Mouse (Mus musculus) right cerebral cortex, adult 2 months (tissue): ENCODE results near the gene Actr2.
"Not testable (repeated sequence)": the region's sequence is repeated elsewhere in the genome, so short reads cannot be mapped to it uniquely, and the experiment has no call there.

Experiments
- DNase-seq, 2 experiments: peaks; one replicate each; pipeline ENCODE4 v3.0.0; 2021 to 2022; ENCODE audit warnings: low spot score in 2 of 2

The Actr2 gene

DNA sequence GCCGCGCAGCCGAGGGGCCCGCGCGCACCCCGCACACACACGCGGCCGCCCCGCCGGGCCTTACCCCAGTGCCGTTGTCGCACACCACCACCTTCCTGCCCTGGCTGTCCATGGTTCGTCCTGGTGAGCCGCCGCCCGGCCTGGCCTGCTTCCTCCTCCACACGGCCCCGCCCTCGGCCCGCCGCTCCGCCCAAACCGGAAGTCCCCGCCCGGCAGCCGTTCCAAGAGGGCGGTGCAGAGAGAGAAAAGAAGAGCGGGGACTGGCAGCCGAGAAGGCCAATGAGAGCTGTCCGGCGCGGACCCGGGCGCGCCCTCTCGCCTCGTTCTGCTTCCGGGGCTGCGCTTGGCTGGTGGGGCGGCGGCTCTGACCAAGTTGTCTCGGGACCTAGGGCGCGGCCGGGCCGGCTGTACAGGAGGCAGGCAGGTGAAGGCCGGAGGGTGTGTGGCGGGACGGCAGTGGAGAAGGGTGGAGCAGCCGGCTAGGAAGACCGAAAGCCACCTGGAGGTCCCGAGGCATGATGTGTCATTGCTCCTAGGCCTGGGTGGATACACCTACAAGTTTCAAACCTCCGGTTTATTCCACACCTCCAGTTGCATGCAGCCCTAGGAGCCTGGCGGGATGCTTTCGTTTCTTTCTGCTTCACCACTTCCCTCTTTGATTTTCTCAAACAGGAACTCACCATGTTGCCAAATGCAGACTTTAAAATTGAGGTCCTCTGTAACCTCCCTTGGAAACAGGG is at the start of gene Actr2:
Gene Actr2 (minus strand): TSS at position 173 of the 740 bp plus-strand sequence.
- peak; percentile 95 to 96 for DNase-seq

DNA sequence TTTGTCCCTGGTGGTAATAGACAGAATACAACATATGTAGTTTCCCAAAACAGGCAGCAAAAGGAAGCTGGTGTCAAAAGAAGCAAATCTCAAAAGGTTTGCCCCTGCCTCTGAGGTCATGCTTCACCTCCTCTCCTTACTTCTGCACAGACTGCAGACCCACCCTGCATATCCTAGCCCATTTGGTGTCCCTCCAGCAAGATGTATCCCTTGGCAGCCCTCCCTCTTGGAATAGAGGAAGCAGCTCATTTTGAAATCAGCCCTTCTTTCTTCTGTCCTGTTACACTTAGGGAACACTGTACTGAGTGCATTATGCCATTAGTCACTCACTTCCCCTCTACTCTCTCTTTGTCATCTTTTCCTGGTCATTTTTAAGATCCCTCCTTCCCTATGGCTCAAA is 46.2 kb upstream of the Actr2 start:
- DNase-seq: no peak

DNA sequence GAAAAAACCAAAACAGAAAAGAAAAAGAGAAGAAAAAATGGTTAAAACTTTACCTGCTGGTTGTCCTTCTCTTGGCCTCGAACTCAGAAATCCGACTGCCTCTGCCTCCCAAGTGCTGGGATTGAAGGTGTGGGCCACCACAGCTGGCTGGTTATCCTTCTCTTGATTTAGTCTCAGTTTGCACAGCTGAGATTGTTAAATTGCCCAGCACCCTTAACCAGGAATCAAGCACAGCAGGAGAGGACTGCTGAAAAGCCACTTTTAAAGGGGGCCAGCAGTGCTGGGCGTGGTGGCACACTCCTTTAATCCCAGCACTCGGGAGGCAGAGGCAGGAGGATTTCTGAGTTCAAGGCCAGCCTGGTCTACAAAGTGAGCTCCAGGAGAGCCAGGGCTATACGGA is 40.8 kb upstream of the Actr2 start:
- not testable (repeated sequence) for DNase-seq

DNA sequence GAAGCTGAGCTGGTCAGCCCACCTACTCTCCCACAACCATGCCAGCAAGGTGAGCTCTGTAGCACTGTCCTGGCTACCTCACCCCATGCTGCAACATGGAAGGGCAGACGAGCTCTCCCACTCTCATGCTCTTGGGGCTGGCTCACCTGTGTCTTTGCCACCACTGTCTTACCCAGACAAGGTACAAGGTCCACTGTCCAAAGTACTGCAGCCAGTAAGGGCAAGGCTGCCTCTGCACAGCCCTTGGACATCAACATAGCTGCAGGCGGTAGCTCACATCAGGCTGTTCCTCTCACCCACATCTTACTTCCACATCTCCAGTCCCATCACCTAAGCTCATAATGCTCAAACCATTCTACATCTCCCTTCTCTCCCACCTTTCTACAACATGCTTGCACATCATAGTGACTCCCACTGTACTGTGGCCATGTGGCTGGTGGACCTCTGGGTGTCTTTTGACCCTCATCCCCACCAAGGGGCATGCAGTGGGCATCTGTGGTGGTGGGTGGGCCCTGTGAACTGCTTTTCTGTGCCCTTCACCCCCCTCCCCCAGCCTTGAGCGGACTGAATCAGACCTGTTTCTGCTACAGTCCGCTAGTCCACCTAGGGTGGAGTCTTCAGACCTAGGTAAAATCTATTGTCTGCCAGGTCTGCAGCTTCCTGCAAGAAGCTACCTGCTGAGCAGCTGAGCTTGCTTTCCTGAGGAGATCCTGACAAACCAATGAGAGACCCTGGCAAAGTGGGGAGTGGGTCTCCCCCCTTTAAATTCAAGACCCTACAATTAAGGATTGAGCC is 39.6 kb upstream of the Actr2 start:
- no peak for DNase-seq

DNA sequence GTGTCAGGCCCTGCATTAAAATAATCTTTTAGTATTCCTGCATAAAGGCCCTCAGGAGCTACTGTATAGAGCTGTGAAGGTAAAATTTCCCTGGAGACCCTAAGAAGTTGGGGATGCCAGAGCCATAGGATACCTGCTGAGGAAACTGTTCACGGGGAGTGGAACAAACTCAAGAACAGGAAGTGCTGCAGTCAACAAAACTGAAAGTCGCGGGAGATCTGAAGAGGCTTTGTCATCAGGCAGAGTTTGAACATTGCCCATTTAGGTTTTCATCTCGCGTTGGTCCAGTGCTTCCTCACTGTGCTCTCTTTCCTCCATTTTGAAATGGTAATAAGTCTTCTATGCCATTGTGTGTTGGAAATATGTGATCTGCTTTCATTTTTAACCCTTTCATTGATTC is 38.6 kb upstream of the Actr2 start:
- DNase-seq: no peak

DNA sequence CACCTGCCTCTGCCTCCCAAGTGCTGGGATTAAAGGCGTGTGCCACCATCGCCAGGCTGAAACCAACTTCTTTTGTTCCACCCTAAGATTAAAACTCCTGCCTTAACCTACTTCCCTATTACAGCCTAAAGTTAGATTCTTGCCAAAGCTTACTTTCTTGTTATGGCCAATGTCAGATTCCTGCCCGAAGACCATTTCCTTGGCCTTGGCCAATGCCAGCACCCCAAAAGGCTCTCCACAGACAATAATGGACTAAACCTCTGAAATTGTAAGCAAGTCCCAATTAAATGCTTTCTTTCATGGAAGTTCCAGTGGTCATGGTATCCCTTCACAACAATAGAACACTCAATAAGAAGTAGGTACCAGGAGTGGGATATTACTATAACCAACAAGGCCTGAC is 37.2 kb upstream of the Actr2 start:
- DNase-seq: no peak

DNA sequence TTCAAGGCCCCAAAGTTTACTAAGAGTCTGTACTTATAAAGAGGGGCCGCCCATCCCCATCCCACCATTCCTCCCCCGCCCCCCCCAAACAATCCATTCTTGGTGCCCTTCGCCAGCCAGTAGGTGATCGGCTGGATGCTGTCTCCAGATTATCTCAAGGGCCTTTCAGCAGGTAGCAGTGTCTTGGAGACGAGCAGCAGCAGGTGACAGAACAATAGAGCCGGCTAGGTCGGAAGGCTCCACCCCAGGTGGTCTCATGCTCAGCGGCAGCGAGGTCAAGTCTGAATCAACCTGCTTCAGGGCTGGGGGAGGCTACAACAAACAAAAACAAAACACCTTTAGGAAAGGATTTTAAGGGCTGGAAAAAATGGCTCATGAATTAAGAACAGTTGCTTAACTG is 32.7 kb upstream of the Actr2 start:
- no peak for DNase-seq

DNA sequence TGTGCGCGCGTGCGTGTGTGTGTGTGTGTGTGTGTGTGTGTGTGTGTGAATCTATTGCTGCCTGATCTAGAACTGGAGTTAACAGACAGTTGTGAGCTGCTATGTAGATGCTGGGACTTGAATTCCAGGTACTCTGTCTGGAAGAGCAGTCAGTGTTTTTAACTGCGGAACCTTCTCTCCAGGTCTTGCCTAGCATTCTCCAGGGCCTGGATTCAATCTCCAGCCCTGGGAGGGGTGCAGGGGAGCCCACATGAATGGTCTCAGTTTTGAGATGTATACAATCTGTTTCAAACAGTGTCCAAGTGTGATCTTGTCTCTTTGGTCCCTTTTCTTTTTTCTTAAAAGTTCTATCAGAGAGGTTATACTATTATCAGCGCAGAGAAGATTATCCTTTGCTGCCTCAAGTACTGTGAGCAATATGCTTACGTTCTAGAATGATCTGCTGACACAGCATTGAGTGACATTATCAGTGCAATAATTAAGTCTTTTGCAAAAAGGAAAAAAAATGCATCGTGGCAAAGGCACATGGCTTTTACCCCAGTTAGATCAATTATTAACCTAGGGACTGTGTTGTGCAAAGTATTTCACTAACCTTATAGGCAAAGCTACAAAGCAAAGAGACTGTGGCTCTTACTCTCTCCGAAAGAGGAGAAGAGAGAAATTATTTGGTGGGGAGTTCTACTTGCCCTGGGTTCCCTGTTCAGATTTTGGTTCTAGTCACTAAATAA is 32.0 kb upstream of the Actr2 start:
- DNase-seq: no peak

DNA sequence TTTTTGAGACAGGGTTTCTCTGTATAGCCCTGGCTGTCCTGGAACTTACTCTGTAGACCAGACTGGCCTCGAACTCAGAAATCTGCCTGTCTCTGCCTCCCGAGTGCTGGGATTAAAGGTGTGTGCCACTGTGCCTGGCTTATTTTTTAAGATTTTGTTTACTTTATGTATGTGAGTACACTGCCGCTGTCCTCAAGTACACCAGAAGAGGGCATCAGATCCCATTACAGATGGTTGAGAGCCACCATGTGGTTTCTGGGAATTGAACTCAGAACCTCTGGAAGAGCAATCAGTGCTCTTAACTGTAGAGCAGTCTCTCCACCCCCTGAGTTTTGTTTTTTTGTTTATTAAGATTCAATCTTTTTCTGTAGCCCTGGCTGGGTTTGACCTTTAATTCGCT is 31.0 kb upstream of the Actr2 start:
- not testable (repeated sequence) for DNase-seq

DNA sequence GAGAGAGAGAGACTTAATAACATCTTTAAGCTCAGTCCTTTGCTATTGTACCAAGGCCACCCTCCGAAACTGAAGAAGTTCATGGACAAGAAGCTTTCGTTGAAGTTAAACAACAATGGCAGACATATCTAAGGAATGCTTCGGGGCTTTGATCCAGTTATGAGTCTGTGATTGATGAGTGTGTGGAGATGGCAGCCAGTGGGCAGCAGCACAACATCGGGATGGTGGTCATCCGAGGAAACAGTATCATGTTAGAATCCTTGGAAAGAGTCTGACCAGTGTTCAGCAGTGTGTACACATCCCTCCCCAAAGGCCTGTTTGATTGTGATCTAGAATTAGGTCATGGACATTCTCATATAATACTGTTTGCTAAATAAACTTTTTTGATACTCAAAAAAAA is 29.8 kb upstream of the Actr2 start:
- DNase-seq: no peak

DNA sequence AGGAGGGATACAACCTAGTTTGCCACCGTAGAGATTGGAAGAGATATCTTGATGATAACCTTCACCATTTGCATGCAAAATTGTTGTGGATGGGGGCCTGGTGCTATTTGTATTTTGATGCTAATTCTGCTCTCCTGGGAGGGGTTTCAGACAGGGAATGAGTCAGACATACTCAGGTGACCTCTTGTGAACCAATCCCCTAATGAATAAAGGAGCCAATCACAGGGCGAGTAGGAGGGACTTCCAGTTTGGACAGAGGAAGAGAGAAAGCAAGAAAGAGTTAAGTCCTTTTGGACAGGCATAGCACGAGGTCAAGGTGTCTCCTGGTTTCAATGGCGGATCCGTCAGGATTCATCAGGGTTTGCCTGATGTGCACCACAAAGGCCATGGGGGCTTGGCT is 27.6 kb upstream of the Actr2 start:
- DNase-seq: no peak

DNA sequence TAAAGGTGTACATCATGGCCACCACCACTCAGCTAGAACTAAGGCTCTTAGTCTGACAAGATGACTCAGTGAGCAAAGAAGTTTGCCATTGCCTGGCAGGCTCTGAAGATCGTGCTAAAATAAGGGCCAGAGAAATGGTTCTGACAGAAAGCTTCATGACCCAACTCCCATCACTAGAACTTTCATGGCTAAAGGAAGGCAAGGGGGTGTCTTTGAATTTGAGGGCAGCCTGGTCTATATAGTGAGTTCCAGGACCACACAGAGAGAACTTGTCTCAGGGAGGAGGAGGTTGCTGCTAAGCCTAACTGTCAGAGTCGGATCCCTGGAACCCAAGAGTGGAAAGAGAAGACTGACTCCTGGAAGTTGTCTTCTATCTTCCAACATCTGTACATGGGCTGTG is 27.0 kb upstream of the Actr2 start:
- DNase-seq: no peak

DNA sequence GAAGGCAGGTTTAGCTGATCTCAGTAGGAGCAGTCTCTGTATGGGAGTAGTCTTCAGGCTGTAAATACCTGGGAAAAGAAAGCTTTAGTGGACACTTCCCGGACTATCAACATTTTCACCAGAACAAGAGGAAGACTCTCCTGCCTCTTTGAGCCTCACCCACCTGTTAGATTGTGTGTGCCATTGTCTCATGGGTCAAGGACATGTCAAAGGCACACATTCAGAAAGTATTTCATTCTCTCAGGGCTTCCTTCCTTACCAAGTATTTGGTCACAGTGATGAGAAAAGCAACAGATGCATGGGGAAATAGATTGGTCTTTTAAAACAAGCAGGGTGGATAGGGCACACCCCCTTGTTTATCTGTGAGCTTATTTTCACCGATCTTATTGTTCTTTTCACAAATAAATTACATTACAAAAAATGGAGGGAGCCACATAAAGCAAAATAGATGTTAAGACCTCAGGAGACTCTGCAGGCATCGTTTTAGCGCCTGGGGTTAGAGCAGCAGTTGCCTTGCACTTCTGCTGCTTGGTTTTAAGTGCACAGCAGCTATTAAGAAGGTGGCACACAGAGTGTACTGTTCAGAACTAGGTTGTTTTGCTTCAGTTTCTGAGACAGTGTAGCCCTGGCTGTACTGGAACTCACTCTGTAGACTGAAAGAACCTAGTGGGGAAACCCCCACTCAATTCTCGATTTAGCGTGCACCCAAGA is 25.9 kb upstream of the Actr2 start:
- DNase-seq: no peak

DNA sequence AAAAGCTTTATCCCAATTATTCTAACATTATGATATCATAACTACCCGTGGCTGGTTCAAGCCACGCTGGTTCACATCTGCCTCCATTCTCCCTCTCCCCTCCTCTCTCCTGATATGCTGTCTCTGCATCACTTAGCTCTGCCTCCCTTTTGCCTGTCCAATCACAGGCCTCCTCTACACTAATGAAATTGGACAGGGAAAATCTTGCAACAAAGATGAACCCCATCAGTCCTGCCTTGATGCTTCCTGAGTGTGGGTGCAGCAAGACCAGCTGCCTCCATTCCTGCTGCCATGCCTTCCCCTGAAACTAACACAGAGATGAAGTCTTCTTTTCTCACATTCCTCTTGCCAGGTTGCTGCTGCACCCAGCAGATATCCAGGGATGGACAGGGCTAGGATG is 25.2 kb upstream of the Actr2 start:
- DNase-seq: no peak

DNA sequence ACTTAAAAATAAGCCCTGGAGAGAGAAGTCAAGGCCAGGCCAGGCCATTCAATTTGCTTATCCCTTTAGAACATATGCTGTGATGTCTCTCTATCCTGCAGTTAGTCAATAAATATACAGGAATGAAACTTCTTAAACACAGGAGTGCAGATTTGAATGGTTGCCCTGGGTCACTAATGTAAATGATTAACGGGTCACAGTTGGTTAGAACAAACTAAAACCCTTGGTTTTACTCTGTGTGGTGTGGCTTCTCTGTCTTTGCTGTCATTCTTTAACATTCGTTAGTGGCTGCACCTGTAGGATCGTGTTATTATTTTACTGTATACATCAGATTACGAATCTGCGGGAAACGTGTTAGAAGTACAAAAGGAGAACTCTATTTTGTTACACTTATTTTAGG is 23.6 kb upstream of the Actr2 start:
- DNase-seq: no peak

DNA sequence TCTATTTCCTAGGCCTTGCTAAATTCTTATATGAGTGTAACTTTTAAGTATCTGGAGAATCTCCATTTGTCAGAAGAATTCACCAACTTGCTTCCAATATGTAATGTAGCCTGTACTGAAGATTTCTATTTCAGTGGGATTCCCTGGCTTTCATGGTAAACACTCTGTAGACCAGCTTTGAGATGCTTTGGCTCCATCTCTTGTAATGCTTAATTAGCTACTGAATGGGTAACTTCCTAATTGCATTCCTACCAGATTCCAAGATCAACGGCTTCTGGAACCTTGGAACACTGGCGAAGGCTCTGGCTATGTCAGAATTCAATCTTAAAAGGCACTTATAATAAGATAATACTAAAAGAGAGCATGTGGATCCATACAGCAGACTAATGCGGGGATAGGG is 22.2 kb upstream of the Actr2 start:
- DNase-seq: not testable (repeated sequence)

DNA sequence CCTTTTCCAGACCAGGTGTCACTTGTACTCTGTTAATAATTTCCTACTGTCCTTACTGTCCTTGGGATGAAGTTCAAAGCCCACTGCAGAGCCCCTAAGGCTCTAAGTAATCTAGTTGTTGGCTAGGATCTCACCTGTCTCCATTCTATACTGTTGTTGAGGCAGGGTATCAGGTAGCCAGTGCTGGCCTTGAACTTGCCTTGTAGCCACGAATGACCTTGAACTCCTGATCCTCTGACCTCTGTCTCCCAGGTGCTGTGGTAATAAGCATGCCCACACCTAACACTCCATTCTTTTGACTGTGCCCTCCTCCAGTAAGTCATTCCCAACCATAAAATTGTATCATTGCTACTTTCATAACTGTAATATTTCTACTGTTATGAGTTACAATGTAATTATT is 21.0 kb upstream of the Actr2 start:
- no peak for DNase-seq

DNA sequence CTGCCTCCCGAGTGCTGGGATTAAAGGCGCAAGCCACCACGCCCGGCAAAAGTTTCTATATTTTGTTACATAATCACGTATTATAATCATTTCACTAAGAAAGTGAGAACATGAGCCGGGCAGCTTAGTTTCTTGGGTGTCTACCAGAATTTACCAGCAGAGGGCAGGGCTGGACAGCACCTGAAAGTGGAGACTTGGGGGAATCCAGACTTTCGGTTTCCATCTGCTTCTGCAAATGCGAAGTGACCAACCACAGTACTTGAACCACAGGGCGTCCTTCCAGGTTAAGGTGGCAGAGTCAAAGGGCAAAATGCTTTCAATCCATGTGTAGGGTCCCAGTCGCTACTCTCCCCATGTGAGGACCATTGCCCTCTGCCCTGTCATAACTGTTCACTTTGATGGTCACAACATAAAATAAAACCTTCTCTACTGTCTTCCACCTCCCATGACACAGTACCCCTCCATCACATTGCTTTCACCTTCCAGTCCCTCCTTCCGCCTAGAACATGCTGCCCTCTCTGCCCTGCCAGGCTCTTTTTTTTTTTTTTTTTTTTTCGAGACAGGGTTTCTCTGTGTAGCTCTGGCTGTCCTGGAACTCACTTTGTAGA is 20.3 kb upstream of the Actr2 start:
- peak; percentile 85 to 91 for DNase-seq

DNA sequence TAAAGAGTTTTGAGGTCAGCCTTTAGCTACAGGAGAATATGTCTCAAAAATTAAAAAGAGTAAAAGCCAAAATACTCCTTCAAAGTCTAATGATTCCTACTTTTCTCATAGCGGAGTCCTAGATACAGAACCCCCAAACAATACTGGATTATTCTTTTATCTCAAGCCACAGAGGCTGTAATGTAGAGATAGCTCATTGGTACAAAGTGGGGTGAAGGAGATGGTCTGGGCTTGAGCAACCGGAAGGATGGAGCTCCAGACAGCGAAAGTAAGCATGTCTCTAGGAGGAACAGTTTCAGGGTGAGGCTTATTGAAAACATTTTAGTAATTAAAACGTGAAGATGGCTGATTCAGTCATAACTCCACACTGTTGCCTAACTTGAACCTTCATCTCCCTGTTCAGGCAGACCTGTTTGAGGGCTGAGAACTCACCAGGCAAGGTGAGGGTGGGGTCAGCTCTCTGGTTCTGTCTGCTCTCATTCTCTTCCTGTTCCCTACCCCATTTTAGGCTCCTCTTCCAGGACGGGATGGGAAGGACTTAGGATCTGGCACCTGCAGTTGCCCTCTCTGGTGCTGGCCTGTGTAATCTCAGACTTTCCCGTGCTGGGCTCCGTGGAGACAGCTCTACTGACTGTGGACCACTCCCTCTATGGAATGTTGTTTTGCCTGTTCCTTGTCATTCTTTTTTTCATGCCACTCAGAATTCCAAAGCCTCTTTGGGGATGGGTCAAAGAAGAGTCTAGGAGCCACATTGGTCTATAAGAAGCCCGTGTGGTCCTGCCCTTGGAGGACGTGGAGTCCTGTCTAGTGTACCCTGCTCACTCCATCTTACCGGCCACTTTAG is 14.2 kb upstream of the Actr2 start:
- DNase-seq: no peak

DNA sequence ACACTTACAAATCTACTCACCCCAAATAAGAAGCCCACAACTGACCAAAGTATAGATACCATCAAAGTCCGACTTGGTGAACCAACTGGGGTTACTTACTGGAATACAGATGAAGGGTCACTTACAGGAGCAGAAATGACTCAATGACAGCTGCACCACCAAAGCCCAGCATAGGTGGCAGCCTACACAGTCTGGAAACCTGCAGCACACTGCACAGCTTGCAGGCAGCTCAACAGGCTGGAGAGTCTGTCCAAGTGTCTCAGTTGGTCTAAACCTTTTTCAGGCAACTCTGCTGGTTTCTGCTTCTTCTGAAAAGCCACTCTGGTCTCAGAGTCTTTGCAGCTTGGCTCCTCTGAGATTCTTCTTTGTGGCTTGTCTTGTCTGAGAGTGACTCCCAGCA is 12.7 kb upstream of the Actr2 start:
- no peak for DNase-seq

DNA sequence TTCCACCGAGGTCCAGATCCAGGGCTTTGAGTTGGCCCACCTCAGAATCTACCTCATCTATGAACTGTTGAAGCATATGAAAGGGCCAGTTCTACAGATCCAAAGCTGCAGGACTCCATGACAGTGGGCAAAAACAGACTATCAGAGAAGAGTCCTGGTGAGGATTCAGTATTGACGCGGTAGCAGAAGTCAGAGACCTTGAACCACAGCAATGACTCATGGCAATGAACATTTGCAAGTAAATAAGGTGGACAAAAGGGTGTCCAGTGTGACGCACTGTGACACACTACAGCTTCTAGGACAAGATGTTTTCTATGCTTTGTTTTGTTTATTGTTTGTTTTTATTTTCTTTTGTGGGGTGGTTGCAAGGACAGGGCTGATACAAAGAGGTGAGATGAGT is 4.0 kb upstream of the Actr2 start:
- no peak for DNase-seq
